Mouse (Mus musculus) midbrain, embryonic 11.5 days (tissue): Measurements from ENCODE around the gene BC049762. TPM values are rescaled to one million over a fixed set of nuclear protein-coding genes. Genes with fewer than 3 reads are reported as not detected.

Experiments
- ATAC-seq: fragments of 200-750 bp; cut with Nextera tagmentation; 2 replicates; pipeline ENCODE4 v1.8.0; 2017; ENCODE audit warnings: moderate TSS enrichment, moderate library complexity; ENCODE audit not compliant: low FRiP score
- DNase-seq: peaks from one replicate; pipeline ENCODE4 v3.0.0; 2015; ENCODE audit warnings: low spot score; ENCODE audit errors: missing footprints
- H3K27ac ChIP-seq: fragments of 300-500 bp; sonication (generic); 2 replicates; pipeline ENCODE4 v1.5.1; 2014; ENCODE audit warnings: low read depth, low read length
- H3K27me3 ChIP-seq: fragments of 300-500 bp; sonication (generic); 2 replicates; pipeline ENCODE4 v1.6.1; 2014; ENCODE audit warnings: mild to moderate bottlenecking, low read length, moderate library complexity, mixed read lengths; ENCODE audit not compliant: control insufficient read depth, insufficient read depth
- H3K36me3 ChIP-seq: fragments of 300-500 bp; sonication (generic); 2 replicates; pipeline ENCODE4 v1.6.1; 2014; ENCODE audit warnings: mild to moderate bottlenecking, low read length, moderate library complexity, mixed read lengths; ENCODE audit not compliant: control insufficient read depth, insufficient read depth
- H3K4me1 ChIP-seq: fragments of 300-500 bp; sonication (generic); 2 replicates; pipeline ENCODE4 v1.6.1; 2014; ENCODE audit warnings: low read length; ENCODE audit not compliant: control insufficient read depth, insufficient read depth
- H3K4me2 ChIP-seq: fragments of 300-500 bp; sonication (generic); 2 replicates; pipeline ENCODE4 v1.6.1; 2014; ENCODE audit warnings: mild to moderate bottlenecking, moderate library complexity
- H3K4me3 ChIP-seq: fragments of 300-500 bp; sonication (generic); 2 replicates; pipeline ENCODE4 v1.5.1; 2014; ENCODE audit warnings: low read depth, low read length
- H3K9ac ChIP-seq: fragments of 300-500 bp; sonication (generic); 2 replicates; pipeline ENCODE4 v1.6.1; 2014; ENCODE audit warnings: low read length
- H3K9me3 ChIP-seq: fragments of 300-500 bp; sonication (generic); 2 replicates; pipeline ENCODE4 v1.6.1; 2016; ENCODE audit warnings: low read length; ENCODE audit not compliant: control insufficient read depth
- WGBS: fragments of 180-500 bp; shearing (Covaris S2); extraction: QIAGEN DNeasy Blood & Tissue Kit; methylation state at CpG from one replicate; pipeline ENCODE4 v1.1.7; 2014; 5-methylcytosine and 5-hydroxymethylcytosine counted together
- polyA plus RNA-seq: library from polyadenylated mRNA; unstranded; fragments of >200 nt; fragmentation: Nextera tagmentation; extraction: Ambion mirVana; gene quantifications from 2 replicates; pipeline ENCODE4 v1.2.1, GENCODE M21; 2014

The BC049762 gene
- polyA plus RNA-seq = 0.42 TPM in 1 of 2 replicates, not detected in the other

DNA sequence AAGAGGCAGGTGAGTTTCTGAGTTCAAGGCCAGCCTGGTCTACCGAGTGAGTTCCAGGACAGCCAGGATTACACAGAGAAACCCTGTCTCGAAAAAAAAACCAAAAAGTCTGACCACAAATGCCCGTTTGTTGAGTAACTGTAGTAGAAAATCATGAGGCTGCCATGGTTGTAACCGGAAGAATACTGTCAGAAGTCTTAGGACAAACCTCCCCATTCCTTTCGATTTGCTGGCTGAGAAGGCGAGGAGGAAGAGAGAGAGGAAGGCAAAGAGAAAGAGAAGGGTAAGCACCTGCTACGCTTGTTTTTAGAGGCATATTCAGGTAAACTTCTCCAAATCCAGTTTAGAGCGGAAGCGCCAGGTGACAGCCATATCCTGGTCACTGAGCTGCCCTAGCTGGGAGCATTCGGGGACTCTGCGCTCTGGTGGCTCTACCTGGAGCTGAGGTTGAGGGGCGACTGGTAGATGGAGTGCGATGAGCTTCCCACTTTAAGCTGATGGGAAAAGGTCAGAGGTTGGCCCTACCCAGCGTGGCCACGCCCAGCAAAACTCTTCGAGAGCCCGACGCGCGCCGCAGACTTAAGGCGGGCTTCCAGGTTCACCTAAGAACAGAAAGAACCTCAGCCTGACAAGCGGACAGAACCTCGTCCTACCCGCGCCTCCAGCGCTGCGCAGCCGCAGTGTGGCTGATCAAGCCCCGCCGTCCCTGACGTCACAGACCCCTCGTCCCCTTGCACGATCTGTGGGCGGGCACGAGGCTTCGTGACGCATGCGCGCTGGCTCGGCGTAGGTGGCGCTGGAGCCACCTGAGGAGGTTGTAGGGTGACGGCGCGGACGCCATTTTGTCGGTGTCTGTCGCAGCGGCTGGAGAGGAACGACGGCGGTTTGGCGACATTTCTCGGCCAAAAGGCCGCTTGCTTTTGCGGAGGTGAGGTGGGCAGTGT, at the start of gene BC049762:
BC049762 (minus strand) TSS at position 705 of the 944 bp plus-strand sequence.
- H3K4me2 ChIP-seq = peak within 1 kb of the TSS; percentile 83
- WGBS = 10% methylated on average over 57 of the region's 57 CpGs
- DNase-seq (peak; percentile 100), ATAC-seq (peak; percentile 99)
- no peaks in the 10 kb centered on the region for H3K36me3 ChIP-seq
- H3K4me1 ChIP-seq = peaks cover 15% of the 10 kb centered on the region
- no peaks in the 10 kb centered on the region for H3K9me3 ChIP-seq
- no peaks in the 10 kb centered on the region for H3K27me3 ChIP-seq
- H3K4me3 ChIP-seq = peak within 1 kb of the TSS; percentile 95
- H3K27ac ChIP-seq = peak within 1 kb of the TSS; percentile 78
- H3K9ac ChIP-seq = peak within 1 kb of the TSS; percentile 96

- H3K9me3 ChIP-seq = no peaks in the 10 kb centered on the region
- 82% methylated on average over 8 of the region's 8 CpGs for WGBS
- no peaks in the 10 kb centered on the region for H3K27me3 ChIP-seq
- H3K4me2 ChIP-seq = no peak overlapping the region
- no peaks in the 10 kb centered on the region for H3K36me3 ChIP-seq
- no peak overlapping the region for H3K4me3 ChIP-seq
- no peak for ATAC-seq
- no peak overlapping the region for H3K9ac ChIP-seq
- DNase-seq = no peak
- no peaks in the 10 kb centered on the region for H3K4me1 ChIP-seq
- H3K27ac ChIP-seq = no peak overlapping the region
Measured at GRCm38 (mm10) chr11:51311846-51312245, 49.0 kb upstream of the BC049762 start.

- no peaks in the 10 kb centered on the region for H3K9me3 ChIP-seq
- ATAC-seq (no peak), DNase-seq (no peak)
- H3K4me1 ChIP-seq = no peaks in the 10 kb centered on the region
- no peak overlapping the region for H3K27ac ChIP-seq
- no peak overlapping the region for H3K9ac ChIP-seq
- H3K4me3 ChIP-seq = no peak overlapping the region
- 75% methylated on average over 5 of the region's 5 CpGs for WGBS
- no peaks in the 10 kb centered on the region for H3K36me3 ChIP-seq
- no peak overlapping the region for H3K4me2 ChIP-seq
- H3K27me3 ChIP-seq = no peaks in the 10 kb centered on the region
Measured at GRCm38 (mm10) chr11:51308306-51308705, 45.5 kb upstream of the BC049762 start.

- Histone ChIP-seq H3K4me3 (no peak overlapping the region), H3K27ac (no peak overlapping the region), H3K4me1 (no peaks in the 10 kb centered on the region), H3K9me3 (no peaks in the 10 kb centered on the region), H3K27me3 (no peaks in the 10 kb centered on the region), H3K36me3 (no peaks in the 10 kb centered on the region), H3K4me2 (no peak overlapping the region), H3K9ac (no peak overlapping the region)
- no peak for DNase-seq
- 76% methylated on average over 12 of the region's 12 CpGs for WGBS
- ATAC-seq = no peak
Measured at GRCm38 (mm10) chr11:51303981-51304553, 41.2 kb upstream of the BC049762 start.

DNA sequence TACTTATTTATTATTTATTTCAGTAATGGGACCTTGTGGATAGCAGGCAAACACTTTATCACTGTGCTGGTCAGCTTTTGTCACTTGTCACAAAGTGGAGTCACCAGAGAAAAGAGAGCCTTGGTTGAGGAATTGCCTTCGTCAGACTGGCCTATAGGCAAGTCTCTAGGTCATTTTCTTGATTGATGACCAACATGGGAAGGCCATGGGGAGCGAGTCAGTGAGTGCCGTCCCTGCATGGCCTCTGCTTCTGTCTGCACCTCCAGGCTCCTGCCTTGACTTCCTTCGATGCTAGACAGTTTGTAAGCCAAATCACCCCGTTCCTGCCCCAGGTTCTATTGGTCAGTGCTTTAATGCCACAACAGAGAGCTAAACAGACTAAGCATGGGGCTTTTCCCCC, 39.5 kb upstream of the BC049762 start:
- H3K4me2 ChIP-seq = no peak overlapping the region
- DNase-seq (no peak), ATAC-seq (no peak)
- no peaks in the 10 kb centered on the region for H3K9me3 ChIP-seq
- no peak overlapping the region for H3K9ac ChIP-seq
- H3K27ac ChIP-seq = no peak overlapping the region
- no peaks in the 10 kb centered on the region for H3K36me3 ChIP-seq
- H3K27me3 ChIP-seq = no peaks in the 10 kb centered on the region
- no peaks in the 10 kb centered on the region for H3K4me1 ChIP-seq
- no peak overlapping the region for H3K4me3 ChIP-seq
- WGBS = 87% methylated on average over 5 of the region's 5 CpGs

- no peak overlapping the region for H3K4me2 ChIP-seq
- no peak overlapping the region for H3K4me3 ChIP-seq
- ATAC-seq = no peak
- H3K9ac ChIP-seq = no peak overlapping the region
- no peak for DNase-seq
- 81% methylated on average over 4 of the region's 4 CpGs for WGBS
- H3K27me3 ChIP-seq = no peaks in the 10 kb centered on the region
- no peak overlapping the region for H3K27ac ChIP-seq
- H3K4me1 ChIP-seq = no peaks in the 10 kb centered on the region
- no peaks in the 10 kb centered on the region for H3K9me3 ChIP-seq
- no peaks in the 10 kb centered on the region for H3K36me3 ChIP-seq
Measured at GRCm38 (mm10) chr11:51298691-51299090, 35.8 kb upstream of the BC049762 start.

DNA sequence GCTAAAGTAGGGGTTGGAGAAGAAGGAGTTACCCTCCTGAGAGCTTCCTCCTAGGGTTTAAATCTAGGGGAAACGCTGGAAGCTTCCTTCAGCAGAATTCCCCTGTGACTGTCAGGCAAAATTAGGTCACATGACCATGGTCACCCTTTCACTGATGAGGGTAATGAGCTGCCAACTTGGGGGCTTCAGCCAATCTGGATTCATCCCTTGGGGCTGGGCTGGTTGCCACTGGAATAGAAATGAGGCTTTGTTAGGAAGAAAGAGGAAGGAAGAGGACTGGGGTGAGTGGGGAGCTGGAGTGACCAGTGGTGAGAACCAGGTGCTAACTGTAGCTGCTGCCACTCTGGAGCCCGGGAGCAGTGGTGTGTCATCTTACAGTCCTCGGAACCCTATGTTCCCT, 32.9 kb upstream of the BC049762 start:
- no peaks in the 10 kb centered on the region for H3K36me3 ChIP-seq
- H3K4me2 ChIP-seq = no peak overlapping the region
- DNase-seq (no peak), ATAC-seq (no peak)
- H3K9ac ChIP-seq = no peak overlapping the region
- no peaks in the 10 kb centered on the region for H3K4me1 ChIP-seq
- H3K9me3 ChIP-seq = no peaks in the 10 kb centered on the region
- WGBS = 90% methylated on average over 3 of the region's 3 CpGs
- no peaks in the 10 kb centered on the region; the same call in 1 of the 2 replicates for H3K27me3 ChIP-seq
- H3K4me3 ChIP-seq = no peak overlapping the region
- no peak overlapping the region for H3K27ac ChIP-seq

GRCm38 (mm10) chr11:51293956-51294530, 31.2 kb upstream of the BC049762 start:
- Histone ChIP-seq H3K36me3 (no peaks in the 10 kb centered on the region), H3K27me3 (no peaks in the 10 kb centered on the region; the same call in 1 of the 2 replicates), H3K4me2 (no peak overlapping the region), H3K4me3 (no peak overlapping the region), H3K27ac (no peak overlapping the region), H3K9me3 (no peaks in the 10 kb centered on the region), H3K9ac (no peak overlapping the region), H3K4me1 (no peaks in the 10 kb centered on the region; the same call in 1 of the 2 replicates)
- 74% methylated on average over 2 of the region's 2 CpGs for WGBS
- no peak for DNase-seq
- ATAC-seq = no peak
